Mouse (Mus musculus): Measurements from ENCODE around the gene Spata13. TPM values are rescaled to one million over a fixed set of nuclear protein-coding genes. Genes with fewer than 3 reads are reported as not detected.

Gene Spata13
- polyA plus RNA-seq, 1 experiment from 2014 or later, result 16.8 TPM

DNA sequence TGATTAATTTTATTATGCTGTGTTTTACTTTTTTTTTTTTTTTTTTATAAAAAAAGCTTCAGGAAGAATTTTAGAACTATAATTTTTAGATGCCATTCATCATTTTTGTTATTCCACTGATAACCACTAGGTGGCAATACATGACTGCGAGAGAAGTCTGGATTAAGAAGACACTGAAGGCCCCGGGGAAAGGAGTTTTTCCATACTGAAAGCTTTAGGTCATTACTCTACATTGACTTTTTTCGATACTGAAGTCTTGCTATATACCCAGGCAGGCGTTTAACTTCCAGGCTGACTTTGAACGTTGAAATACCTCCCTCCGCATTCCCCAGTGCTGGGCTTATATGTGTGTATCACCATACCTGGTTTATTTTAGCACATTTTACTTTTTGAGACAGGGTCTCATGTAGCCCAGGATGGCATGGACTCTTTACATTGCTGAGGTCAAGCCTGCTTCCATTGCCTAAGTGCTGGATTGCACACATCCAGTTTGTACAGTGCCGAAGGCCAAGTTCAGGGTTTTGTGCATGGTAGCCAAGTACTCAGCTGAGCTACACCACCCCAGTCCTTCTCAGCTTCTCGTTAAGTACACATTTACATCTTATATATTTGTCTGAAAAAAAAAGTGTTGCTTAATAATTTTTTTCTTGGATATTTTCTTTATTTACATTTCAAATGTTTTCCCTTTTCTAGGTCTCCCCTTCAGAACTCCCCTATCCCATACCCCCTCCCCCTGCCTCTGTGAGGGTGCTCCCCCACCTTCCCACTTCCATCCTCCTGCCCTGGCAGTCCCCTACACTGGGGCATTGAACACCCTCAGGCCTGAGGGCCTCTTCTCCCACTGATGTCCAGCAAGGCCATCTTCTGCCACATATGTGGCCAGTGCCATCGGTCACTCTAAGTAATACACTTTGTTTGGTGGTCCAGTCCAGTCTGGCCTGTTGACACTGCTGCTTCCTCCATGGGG lies 166.2 kb downstream of the Spata13 start:
- Histone ChIP-seq H3K27ac (ENCODE audit: low read depth, low read length) (no peak overlapping the region), H3K4me2 (no peak overlapping the region), H3K27me3 (ENCODE audit: control insufficient read depth, insufficient read depth, low read length) (no peaks in the 10 kb centered on the region), H3K9ac (ENCODE audit: low read depth, low read length) (no peak overlapping the region), H3K9me3 (replicated peaks; ENCODE audit: control insufficient read depth, low read length) (no peaks in the 10 kb centered on the region), H3K4me1 (ENCODE audit: control insufficient read depth, insufficient read depth, low read length) (no peaks in the 10 kb centered on the region), H3K36me3 (ENCODE audit: control insufficient read depth, insufficient read depth, low read length) (peaks cover 3% of the 10 kb centered on the region), H3K4me3 (ENCODE audit: low read depth, low read length) (no peak overlapping the region)
- no peak for ATAC-seq (replicated peaks; ENCODE audit: insufficient number of reproducible peaks, low FRiP score, low TSS enrichment)
- WGBS (ENCODE audit: insufficient replicate concordance), result 51% methylated on average over 9 of the region's 9 CpGs

DNA sequence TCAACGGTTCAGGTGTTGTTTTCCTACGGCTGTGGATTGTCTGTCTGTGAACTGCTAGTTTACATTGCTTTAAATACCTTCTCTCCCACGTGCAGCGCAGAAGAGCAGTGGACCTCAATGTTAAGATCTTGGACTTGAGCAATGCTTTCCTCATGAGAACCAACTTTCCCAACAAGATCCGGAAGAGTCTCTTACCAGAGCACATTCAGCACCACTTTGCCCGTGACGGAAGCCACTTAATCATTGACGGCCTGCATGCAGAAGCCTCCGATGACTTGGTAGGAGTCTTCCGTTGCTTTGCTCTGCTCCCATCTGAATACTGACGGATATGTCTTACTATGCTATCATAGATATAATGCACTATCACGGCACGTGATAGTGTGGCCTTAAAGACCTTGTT lies 168.2 kb downstream of the Spata13 start:
- Histone ChIP-seq H3K27me3 (ENCODE audit: control insufficient read depth, insufficient read depth, low read length) (no peaks in the 10 kb centered on the region), H3K4me3 (ENCODE audit: low read depth, low read length) (no peak overlapping the region), H3K4me2 (no peak overlapping the region), H3K9me3 (replicated peaks; ENCODE audit: control insufficient read depth, low read length) (no peaks in the 10 kb centered on the region), H3K9ac (ENCODE audit: low read depth, low read length) (no peak overlapping the region), H3K27ac (ENCODE audit: low read depth, low read length) (no peak overlapping the region), H3K4me1 (ENCODE audit: control insufficient read depth, insufficient read depth, low read length) (no peaks in the 10 kb centered on the region), H3K36me3 (ENCODE audit: control insufficient read depth, insufficient read depth, low read length) (peaks cover 3% of the 10 kb centered on the region)
- WGBS (ENCODE audit: insufficient replicate concordance), result 88% methylated on average over 13 of the region's 13 CpGs
- ATAC-seq (replicated peaks; ENCODE audit: insufficient number of reproducible peaks, low FRiP score, low TSS enrichment), result no peak

DNA sequence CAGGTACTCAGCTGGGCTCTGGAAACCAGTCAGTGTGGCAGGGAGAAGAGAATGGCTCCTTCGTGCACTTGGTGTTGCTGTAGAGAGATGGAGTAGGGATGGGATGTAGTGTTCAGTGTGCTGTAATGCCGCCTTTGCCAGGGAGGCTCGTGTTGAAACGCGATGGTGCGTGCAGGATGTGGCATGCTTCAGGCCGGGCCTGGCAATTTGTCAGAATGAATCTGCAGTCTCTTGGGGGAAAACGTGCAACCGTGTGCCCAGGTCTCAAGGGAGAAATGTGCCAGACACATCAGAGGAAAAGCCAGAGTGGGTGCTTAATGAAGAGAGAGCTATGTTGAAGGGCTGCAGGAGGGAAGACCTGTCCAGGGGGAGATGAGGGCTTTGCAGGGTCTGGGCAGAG lies 171.2 kb downstream of the Spata13 start:
- no peaks in the 10 kb centered on the region for H3K27me3 ChIP-seq (ENCODE audit: control insufficient read depth, insufficient read depth, low read length)
- H3K27ac ChIP-seq (ENCODE audit: low read depth, low read length), result no peak overlapping the region
- ATAC-seq (replicated peaks; ENCODE audit: insufficient number of reproducible peaks, low FRiP score, low TSS enrichment), result no peak
- H3K4me3 ChIP-seq (ENCODE audit: low read depth, low read length), result no peak overlapping the region
- no peak overlapping the region for H3K9ac ChIP-seq (ENCODE audit: low read depth, low read length)
- no peak overlapping the region for H3K4me2 ChIP-seq
- WGBS (ENCODE audit: insufficient replicate concordance), result 88% methylated on average over 9 of the region's 9 CpGs
- peaks cover 6% of the 10 kb centered on the region; the same call in 1 of the 2 replicates for H3K36me3 ChIP-seq (ENCODE audit: control insufficient read depth, insufficient read depth, low read length)
- H3K9me3 ChIP-seq (replicated peaks; ENCODE audit: control insufficient read depth, low read length), result no peaks in the 10 kb centered on the region
- no peaks in the 10 kb centered on the region for H3K4me1 ChIP-seq (ENCODE audit: control insufficient read depth, insufficient read depth, low read length)

DNA sequence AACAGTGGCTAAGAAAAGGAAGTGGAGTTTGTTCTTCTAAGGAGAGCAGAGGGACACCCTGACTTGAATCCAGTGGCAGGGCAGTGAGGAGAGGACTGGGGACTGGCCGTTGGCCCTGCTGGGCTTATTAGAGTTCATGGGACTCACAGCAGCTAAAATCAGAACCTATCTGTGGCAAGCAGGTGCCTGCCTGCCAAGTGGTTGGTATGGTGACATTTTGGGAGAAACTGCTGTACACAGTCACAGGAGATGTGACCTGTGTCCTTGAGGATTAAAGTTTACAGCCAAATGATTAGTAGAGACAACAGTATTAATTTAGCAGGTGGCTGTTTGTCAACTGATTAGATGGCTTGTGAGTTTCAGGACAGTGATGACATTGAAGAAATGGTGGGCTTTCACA lies 172.1 kb downstream of the Spata13 start:
- Histone ChIP-seq H3K4me2 (no peak overlapping the region), H3K36me3 (ENCODE audit: control insufficient read depth, insufficient read depth, low read length) (peaks cover 8% of the 10 kb centered on the region; the same call in 1 of the 2 replicates), H3K9me3 (replicated peaks; ENCODE audit: control insufficient read depth, low read length) (no peaks in the 10 kb centered on the region), H3K9ac (ENCODE audit: low read depth, low read length) (no peak overlapping the region), H3K4me1 (ENCODE audit: control insufficient read depth, insufficient read depth, low read length) (no peaks in the 10 kb centered on the region), H3K27ac (ENCODE audit: low read depth, low read length) (no peak overlapping the region), H3K27me3 (ENCODE audit: control insufficient read depth, insufficient read depth, low read length) (no peaks in the 10 kb centered on the region), H3K4me3 (ENCODE audit: low read depth, low read length) (no peak overlapping the region)
- no peak for ATAC-seq (replicated peaks; ENCODE audit: insufficient number of reproducible peaks, low FRiP score, low TSS enrichment)
- 58% methylated on average over 1 of the region's 1 CpGs for WGBS (ENCODE audit: insufficient replicate concordance)

DNA sequence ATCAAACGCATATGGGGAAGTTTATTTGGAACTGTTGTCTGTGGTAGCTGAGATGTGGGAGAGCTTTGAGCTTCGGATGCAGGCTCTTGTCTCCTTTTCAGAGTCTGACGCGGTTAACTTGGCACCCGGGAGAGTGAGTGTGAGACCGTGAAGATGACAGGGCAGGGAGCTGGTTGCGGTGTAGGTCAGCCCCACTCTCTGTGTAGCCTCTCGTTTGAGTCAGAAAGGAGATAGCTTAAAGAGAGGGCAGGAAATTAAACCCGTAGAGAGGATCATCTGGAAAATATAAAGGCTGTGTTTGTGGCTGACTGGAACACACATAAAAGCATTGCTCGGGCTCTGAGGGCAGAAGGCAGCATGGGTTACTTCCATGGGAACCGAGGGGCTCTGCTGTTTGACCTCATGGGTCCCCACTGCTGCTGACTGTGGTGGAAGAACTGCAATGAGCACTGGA lies 173.1 kb downstream of the Spata13 start:
- peaks cover 8% of the 10 kb centered on the region; the same call in 1 of the 2 replicates for H3K36me3 ChIP-seq (ENCODE audit: control insufficient read depth, insufficient read depth, low read length)
- ATAC-seq (replicated peaks; ENCODE audit: insufficient number of reproducible peaks, low FRiP score, low TSS enrichment), result no peak
- 49% methylated on average over 11 of the region's 11 CpGs for WGBS (ENCODE audit: insufficient replicate concordance)
- no peak overlapping the region for H3K4me2 ChIP-seq
- H3K9ac ChIP-seq (ENCODE audit: low read depth, low read length), result no peak overlapping the region
- no peak overlapping the region for H3K4me3 ChIP-seq (ENCODE audit: low read depth, low read length)
- no peaks in the 10 kb centered on the region for H3K27me3 ChIP-seq (ENCODE audit: control insufficient read depth, insufficient read depth, low read length)
- no peak overlapping the region for H3K27ac ChIP-seq (ENCODE audit: low read depth, low read length)
- 0 out of 2 replicates have a peak, but pooled peaks cover 6% of the 10 kb centered on the region for H3K4me1 ChIP-seq (ENCODE audit: control insufficient read depth, insufficient read depth, low read length)
- no peaks in the 10 kb centered on the region for H3K9me3 ChIP-seq (replicated peaks; ENCODE audit: control insufficient read depth, low read length)

DNA sequence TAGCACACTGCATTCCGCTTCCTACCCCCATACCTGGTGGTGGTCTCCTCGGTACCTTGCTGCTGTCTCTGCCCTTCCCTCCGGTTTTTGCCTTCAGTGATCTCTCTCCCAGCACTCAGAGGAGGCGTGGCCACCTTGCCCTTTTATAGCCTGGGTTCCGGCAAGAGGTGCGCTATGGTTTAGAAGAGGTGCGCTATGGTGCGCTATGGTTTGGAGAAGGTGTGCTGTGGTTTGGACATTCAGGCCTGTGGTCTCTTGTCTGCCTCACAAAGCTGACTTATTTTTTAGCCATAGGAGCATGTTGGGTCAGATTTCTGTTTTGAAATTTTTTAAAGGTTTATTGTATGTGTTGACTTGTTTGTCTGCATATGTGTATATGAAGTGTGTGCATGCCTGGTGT lies 176.1 kb downstream of the Spata13 start:
- H3K9me3 ChIP-seq (replicated peaks; ENCODE audit: control insufficient read depth, low read length), result no peaks in the 10 kb centered on the region
- H3K4me3 ChIP-seq (ENCODE audit: low read depth, low read length), result no peak overlapping the region
- no peak for ATAC-seq (replicated peaks; ENCODE audit: insufficient number of reproducible peaks, low FRiP score, low TSS enrichment)
- no peaks in the 10 kb centered on the region for H3K27me3 ChIP-seq (ENCODE audit: control insufficient read depth, insufficient read depth, low read length)
- no peak overlapping the region for H3K27ac ChIP-seq (ENCODE audit: low read depth, low read length)
- H3K36me3 ChIP-seq (ENCODE audit: control insufficient read depth, insufficient read depth, low read length), result 0 out of 2 replicates have a peak, but pooled peaks cover 5% of the 10 kb centered on the region
- H3K4me2 ChIP-seq, result no peak overlapping the region
- H3K4me1 ChIP-seq (ENCODE audit: control insufficient read depth, insufficient read depth, low read length), result 0 out of 2 replicates have a peak, but pooled peaks cover 7% of the 10 kb centered on the region
- 86% methylated on average over 8 of the region's 8 CpGs for WGBS (ENCODE audit: insufficient replicate concordance)
- H3K9ac ChIP-seq (ENCODE audit: low read depth, low read length), result no peak overlapping the region

DNA sequence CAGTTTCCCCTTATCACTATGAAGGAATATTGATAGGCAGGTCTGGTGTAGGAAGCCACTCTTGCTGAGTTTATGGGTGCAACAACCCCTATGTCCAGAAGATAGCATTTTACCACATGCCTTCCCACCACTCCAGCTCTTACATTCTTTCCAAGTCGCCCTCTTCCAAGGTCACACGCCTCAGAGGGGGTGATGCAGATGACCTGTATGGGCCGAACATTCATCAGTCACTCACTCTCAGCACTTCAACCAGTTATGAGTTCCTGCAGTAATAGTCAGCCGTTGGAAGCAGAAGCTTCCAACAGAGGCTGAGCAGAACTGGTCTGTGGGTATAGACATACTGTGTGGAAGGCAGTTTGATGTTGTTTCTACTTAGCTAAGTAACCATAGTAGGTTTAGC lies 177.7 kb downstream of the Spata13 start:
- H3K27ac ChIP-seq (ENCODE audit: low read depth, low read length), result 0 out of 2 replicates have a peak overlapping the region, but pooled peaks have one; percentile 10
- H3K9ac ChIP-seq (ENCODE audit: low read depth, low read length), result no peak overlapping the region
- ATAC-seq (replicated peaks; ENCODE audit: insufficient number of reproducible peaks, low FRiP score, low TSS enrichment), result no peak
- 0 out of 2 replicates have a peak, but pooled peaks cover 5% of the 10 kb centered on the region for H3K36me3 ChIP-seq (ENCODE audit: control insufficient read depth, insufficient read depth, low read length)
- H3K9me3 ChIP-seq (replicated peaks; ENCODE audit: control insufficient read depth, low read length), result no peaks in the 10 kb centered on the region
- 0 out of 2 replicates have a peak, but pooled peaks cover 7% of the 10 kb centered on the region for H3K4me1 ChIP-seq (ENCODE audit: control insufficient read depth, insufficient read depth, low read length)
- no peaks in the 10 kb centered on the region for H3K27me3 ChIP-seq (ENCODE audit: control insufficient read depth, insufficient read depth, low read length)
- no peak overlapping the region for H3K4me3 ChIP-seq (ENCODE audit: low read depth, low read length)
- no peak overlapping the region for H3K4me2 ChIP-seq
- 55% methylated on average over 4 of the region's 4 CpGs for WGBS (ENCODE audit: insufficient replicate concordance)
